Mouse (Mus musculus) hindlimb bud, embryonic 11.5 days (tissue): ENCODE data around the gene Dact3.

Source experiments
- DNase-seq: peaks from one replicate; pipeline ENCODE4 v3.0.0-alpha.2; 2012; ENCODE audit warnings: low read depth, low spot score; ENCODE audit errors: extremely low spot score

The Dact3 gene

DNA sequence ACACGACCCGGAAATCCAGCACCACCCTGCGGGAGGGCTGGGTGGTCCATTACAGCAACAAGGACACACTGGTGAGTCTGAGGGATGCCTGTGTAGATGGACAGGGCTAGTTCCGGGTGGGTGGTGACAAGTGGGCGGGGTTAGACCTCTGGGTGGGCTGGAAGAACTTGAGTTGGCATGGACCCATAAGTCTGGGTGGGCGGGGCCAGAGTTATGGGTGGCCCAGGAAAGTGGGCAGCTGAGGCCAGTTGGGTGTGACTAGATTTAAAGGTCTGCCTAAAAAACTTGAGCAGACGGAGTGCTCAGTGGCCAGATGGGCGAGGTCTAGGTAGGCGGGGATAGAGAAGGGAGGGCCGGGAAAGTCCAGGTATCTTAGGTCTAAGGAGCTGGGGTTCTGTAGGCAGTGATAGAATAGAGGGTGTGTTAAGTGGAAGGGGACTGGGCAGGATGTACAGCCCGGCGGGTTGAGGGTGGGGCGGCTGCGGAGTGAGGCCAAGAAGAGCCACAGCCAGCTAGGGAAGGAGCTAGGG is 21.8 kb upstream of the Dact3 start:
- no peak for DNase-seq

DNA sequence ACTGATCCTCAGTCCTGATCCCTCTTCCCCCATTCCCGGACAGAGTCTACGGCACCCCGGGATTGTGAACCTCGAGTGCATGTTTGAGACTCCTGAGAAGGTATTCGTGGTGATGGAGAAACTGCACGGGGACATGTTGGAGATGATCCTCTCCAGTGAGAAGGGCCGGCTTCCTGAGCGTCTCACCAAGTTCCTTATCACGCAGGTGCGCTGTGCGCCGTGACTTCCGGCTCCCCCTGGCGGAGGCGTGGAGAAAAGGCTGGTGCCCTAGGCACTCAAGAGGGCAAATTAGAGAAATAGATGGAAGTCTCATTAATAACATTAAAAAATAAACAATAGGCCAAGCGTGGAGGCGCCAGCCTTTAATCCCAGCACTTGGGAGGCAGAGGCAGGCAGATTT is 16.8 kb upstream of the Dact3 start:
- no peak for DNase-seq

GRCm38 (mm10) chr7:16859902-16860651 is 15.0 kb upstream of the Dact3 start:
- no peak for DNase-seq

DNA sequence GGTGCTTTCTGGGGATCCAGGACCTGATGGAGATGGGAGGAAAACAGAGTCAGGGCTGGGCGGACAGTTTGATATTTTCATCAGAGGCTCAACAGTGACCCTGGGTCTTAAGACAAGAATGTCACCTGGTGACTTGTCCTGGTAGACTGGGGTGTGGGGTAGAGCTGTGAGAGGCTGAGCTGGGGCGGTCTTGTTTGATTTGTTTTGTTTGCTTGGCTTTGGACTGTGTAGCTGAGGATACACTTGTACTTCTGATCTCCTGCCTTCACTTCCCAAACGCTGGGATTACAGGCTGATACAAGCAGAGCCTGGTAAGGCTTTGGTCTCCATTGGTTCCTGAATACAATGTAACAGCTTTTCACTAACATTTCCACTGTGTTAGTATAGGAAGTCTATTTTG is 7.6 kb upstream of the Dact3 start:
- no peak for DNase-seq

DNA sequence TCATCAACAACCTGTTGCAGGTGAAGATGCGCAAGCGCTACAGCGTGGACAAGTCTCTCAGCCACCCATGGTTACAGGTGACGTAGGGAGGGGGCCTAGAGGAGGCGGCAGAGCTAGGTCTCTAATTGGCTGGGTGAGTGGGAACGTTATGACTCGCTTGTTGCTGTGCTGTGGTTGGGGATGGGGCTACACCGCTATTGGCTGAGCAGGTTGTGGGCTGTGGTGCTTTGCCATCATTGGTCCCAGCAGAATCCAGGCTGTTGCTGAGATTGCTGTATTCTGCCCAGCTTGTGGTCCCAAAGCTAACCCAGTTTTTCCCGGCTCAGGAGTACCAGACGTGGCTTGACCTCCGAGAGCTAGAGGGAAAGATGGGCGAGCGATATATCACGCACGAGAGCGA is 5.6 kb upstream of the Dact3 start:
- no peak for DNase-seq

- no peak for DNase-seq
These were observed 3.5 kb upstream of the Dact3 start for GRCm38 (mm10) chr7:16871600-16871999.

- no peak for DNase-seq
These were observed 2.6 kb upstream of the Dact3 start for GRCm38 (mm10) chr7:16872478-16872877.

DNA sequence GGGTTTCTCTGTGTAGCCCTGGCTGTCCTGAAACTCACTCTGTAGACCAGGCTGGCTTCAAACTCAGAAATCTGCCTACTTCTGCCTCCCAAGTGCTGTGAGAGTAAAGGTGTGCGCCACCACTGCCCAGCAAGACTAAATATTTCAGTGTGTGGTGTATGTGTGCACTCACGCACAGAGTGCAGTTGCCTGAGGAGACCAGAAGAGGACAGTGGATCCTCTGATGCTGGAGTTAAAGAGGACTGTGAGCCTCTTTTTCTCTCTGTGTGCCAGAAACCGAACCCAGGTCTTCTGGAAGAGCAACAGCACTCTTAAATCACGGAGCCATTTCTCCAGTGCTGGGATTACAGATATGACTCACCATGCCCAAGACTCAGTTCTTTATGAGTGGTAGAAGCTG is 1.7 kb upstream of the Dact3 start:
- no peak for DNase-seq

DNA sequence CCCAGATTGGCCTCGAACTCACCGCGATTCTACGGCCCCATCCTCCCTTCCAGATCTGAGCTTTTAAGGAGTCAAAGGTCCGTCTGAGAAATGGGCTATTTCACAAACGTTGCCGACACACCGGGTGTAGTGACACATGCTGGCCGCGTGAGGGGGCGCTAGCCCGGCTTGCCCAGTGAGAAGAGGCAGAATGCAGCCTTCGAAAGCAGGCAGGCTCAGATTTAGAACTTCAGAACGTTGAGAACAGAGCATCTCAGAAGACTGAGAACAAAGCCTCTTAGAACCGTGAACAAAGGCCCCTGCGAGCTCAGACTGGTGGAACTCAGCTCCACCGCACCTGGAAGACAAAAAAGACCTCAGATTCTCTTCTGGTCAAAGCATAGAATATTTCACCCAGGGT is 927 bp upstream of the Dact3 start:
- no peak for DNase-seq

GRCm38 (mm10) chr7:16874756-16875309 is 284 bp upstream of the Dact3 start:
- peak; percentile 99 for DNase-seq

- no peak for DNase-seq
These were observed 209 bp downstream of the Dact3 start for GRCm38 (mm10) chr7:16875326-16875725.

DNA sequence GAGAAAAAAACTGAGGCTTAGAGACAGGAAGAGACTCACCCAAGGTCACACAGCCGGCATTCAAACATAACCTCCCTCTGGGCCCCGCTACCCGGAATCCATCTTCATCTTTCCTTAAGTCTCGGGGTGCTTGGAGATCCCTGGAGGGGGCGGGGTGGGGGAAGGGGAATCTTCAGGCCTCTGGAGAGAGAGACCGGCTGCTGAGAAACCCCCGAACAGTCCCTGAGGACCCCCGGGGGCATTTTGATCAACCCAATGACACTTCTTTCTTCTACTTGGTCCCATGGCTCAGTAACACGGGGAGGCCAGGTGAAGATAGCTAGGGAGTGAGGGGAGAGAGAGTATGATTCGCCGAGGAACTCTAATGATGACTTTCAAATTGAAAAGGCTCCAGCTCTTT is 889 bp downstream of the Dact3 start:
- no peak for DNase-seq

DNA sequence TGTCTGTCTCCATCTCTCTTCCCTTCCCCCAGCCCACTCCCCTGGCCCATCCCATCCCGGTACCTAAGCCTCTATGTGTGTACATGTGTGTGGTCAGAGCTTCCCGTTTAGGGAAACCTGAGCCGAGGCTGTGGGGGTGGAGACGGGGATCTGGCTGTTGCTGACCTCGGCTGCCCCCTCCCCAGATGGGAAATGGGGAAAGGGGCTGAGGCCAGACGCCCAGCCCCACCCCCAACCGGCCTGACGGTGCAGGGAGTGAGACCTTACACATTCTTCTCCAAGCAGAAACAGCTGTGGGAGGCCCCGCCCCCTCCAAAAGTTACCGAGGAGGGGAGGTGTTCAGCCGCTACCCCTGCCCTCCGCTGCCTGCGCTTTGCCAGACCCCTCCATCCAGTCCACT is 1.5 kb downstream of the Dact3 start:
- DNase-seq: peak; percentile 87

GRCm38 (mm10) chr7:16877717-16878116 is 2.6 kb downstream of the Dact3 start:
- DNase-seq: no peak

DNA sequence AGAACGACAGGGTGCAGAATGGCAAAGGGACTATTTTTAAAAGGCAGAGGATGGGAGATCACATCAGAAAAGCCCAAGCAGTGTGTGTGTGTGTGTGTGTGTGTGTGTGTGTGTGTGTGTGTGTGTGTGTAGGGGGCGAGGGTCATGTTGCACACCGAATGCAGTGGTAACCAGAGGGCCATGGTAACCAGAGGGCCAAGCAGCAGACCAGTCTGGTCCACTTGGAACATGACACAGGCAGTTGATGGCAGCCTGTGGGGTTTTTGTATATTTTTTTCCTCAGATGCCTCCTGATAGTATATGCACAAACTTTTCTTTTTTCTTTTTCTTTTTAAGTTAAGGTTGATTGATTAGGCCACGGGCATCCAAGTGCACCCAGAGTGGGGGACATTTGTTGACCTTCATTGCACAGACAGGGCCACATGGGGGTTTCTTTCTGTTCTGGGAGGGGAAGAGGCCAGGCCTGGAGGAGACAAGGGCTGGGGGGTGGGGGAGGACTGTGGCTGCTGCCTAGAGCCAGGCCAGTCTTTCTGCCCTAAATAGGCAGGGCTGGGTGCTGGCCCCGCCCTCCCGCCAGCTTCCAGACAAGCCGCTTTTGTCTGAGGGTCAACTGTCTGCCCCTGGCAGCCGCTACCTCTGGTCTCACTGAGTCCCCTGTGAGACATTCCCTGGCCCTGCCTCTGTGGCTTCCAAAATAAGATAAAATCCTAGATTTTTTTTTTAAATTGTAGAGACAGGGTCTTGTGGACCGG is 4.9 kb downstream of the Dact3 start:
- DNase-seq: no peak

DNA sequence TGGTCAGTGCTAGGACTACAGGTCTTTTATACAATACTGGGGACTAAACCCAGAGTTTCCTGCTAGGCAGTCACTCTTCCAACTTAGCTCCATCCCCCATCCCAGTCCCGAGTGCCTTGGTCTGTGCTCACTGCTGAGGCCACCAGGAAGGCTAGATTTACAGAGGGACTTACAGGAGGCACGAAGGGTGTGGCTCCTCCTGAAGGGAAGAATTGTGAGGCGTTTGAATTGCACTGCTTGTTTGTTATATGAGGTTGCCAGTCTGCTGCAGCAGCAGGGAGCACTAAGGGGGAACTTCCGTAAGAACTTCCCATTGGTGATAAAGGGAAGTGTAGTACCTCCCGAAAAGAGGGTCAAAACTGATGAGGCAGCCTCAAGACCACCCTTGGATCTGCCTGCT is 5.5 kb downstream of the Dact3 start:
- DNase-seq: no peak

GRCm38 (mm10) chr7:16883162-16883561 is 8.0 kb downstream of the Dact3 start:
- no peak for DNase-seq

DNA sequence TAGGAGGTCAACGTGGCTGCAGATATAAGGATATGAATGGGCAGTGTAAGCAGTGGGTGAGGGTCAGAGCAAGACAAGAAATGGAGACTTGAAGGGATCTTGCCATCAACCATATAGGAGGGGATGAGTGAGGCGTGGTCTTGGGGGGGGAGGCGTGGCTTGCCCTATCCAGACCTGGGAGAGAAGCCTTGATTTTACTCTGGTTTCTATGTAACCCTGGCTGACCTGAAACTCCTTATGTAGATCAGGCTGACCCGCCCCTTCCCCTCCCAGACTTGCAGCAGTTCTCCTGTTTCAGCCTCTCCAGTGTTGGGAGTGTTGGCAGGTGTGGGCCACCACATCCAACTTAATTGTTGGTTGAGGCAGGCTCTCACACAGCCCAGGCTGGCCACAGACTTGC is 9.2 kb downstream of the Dact3 start:
- DNase-seq: no peak

DNA sequence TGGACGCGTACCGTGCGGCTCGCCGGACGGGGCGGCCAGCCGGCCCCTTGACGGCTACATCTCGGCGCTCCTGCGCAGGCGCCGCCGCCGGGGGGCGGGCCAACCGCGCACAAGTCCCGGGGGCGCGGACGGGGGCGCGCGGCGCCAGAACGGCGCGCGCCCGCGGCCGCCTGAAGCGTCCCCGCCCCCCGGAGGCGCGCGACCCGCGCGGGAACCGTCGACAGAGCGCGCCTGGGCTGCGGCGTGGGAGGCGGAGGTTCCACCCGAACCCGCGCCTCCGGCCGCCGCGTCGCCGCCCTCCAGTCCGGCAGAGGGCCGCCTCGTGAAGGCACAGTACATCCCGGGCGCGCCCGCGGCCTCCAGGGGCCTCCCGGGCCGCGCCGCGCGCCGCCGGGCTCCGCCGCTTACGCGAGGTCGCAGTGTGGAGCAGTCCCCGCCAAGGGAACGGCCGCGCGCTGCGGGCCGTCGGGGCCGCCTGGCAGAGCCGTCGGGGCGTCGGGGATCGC is 10.2 kb downstream of the Dact3 start:
- DNase-seq: no peak

DNA sequence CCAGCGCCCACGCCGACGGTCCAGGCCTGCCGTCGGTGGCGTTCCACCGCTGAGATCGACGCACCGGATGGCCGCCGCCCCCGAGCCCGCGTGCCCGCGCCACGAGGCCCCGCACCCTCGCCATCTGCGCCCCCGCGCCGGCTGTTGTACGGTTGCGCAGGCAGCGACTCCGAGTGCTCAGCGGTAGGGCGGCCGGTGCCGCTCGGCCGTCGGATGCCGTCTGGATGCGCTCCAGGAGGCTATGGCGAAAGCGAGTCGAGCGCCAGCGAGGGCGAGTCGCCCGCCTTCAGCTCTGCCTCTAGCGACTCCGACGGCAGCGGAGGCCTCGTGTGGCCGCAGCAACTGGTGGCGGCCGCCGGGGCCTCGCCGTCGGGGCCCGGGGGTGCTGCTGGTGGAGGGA is 10.8 kb downstream of the Dact3 start:
- DNase-seq: no peak

- DNase-seq: no peak
These were observed 15.4 kb downstream of the Dact3 start for GRCm38 (mm10) chr7:16890536-16890935.

DNA sequence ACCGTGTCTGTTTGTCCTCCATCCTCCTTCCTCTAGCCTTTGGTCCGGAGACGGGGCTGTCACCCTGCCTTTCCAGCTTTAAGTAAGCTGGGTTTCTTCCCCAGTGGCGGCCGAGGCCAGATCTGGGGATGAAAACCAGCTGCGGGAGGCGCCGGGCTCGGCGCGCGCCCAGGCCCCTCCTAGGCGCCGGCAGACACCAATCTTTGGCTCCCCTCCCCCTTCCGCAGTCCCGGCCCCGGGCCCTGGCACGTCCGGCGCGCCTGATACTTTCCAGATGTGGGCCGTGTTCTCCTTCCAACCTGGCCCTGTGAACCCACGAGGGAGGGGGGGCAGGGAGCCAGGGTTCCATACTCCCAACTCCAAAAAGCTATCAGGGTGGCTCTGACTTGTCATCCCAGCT is 15.8 kb downstream of the Dact3 start:
- DNase-seq: peak; percentile 85
